Mouse (Mus musculus) ES-E14 (cell line): Measurements from ENCODE around the gene Dapk2.

Source experiments
- CHD2 ChIP-seq: IDR thresholded peaks from 2 replicates; pipeline ENCODE4 v1.6.1; 2014; ENCODE audit warnings: mild to moderate bottlenecking, low read depth, low read length, inconsistent platforms
- HCFC1 ChIP-seq: IDR thresholded peaks from 2 replicates; pipeline ENCODE4 v1.6.1; 2012; ENCODE audit warnings: low read length, inconsistent platforms, borderline replicate concordance; ENCODE audit not compliant: insufficient read depth
- MAFK ChIP-seq: IDR thresholded peaks from 2 replicates; pipeline ENCODE4 v1.6.1; 2014; ENCODE audit warnings: mild to moderate bottlenecking, low read depth, low read length, inconsistent platforms; ENCODE audit not compliant: insufficient read depth
- ZC3H11A ChIP-seq: IDR thresholded peaks from 2 replicates; pipeline ENCODE4 v1.6.1; 2012; ENCODE audit warnings: low read depth, mild to moderate bottlenecking, inconsistent platforms, low read length, borderline replicate concordance
- ZNF384 ChIP-seq: IDR thresholded peaks from 2 replicates; pipeline ENCODE4 v1.6.1; 2012; ENCODE audit warnings: low read depth, low read length, inconsistent platforms

DNA sequence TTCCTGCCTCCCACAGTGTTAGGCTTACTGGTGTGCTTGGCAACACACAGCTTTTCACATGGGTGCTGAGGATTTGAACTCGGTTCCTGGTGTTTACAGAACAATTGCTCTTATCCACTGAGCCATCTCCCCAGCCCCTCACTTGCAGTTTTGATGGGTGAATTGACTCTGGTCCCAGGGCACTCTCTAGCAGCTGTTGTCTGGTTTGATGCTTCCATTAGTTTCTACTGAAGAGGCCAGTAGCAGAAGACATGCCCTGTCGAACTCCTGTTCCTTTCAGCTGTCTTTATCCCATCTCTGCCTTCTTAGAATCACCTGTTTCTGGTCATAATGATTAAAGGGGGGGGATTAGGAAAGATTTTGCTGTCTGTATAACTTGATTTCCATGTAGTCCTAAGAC is 65.8 kb downstream of the Dapk2 start:
- TF ChIP-seq HCFC1 (no peak), ZC3H11A (no peak), CHD2 (no peak), MAFK (no peak), ZNF384 (no peak)
